Mouse (Mus musculus): ENCODE results near the gene Fabp3. TPM values are rescaled to one million over a fixed set of nuclear protein-coding genes. Genes with fewer than 3 reads are reported as not detected.

Fabp3 gene
- polyA plus RNA-seq, 1 experiment from 2014 or later = 1,575 TPM

GRCm38 (mm10) chr4:130304746-130305145, 3.6 kb upstream of the Fabp3 start:
- H3K9me3 ChIP-seq (ENCODE audit: control insufficient read depth, low read length) = no peaks in the 10 kb centered on the region
- ATAC-seq (ENCODE audit: insufficient number of reproducible peaks, insufficient read depth, low FRiP score, low read depth) = no peak
- H3K4me3 ChIP-seq (ENCODE audit: control insufficient read depth in 1 of 2, insufficient read depth in 1 of 2, low read depth in 1 of 2, low read length in 2 of 2) = no peak overlapping the region
- H3K4me2 ChIP-seq (ENCODE audit: low read length) = no peak overlapping the region
- H3K27ac ChIP-seq (replicated peaks in 1 of 2; ENCODE audit: control insufficient read depth in 1 of 2, insufficient read depth in 1 of 2, low read depth in 2 of 2, low read length in 2 of 2) = no peak overlapping the region
- peaks cover 21% of the 10 kb centered on the region in 2 experiments for H3K4me1 ChIP-seq (ENCODE audit: control insufficient read depth in 2 of 2, insufficient read depth in 2 of 2, low read length in 2 of 2)
- no peaks in the 10 kb centered on the region; the same call in 1 of the 2 replicates for H3K27me3 ChIP-seq (ENCODE audit: control insufficient read depth, insufficient read depth, low read length)
- H3K9ac ChIP-seq (ENCODE audit: low read length) = no peak overlapping the region
- WGBS = 42% methylated on average over 3 of the region's 3 CpGs
- H3K36me3 ChIP-seq (ENCODE audit: control insufficient read depth, insufficient read depth, low read length) = no peaks in the 10 kb centered on the region

GRCm38 (mm10) chr4:130306796-130307630, 1.4 kb upstream of the Fabp3 start:
- Histone ChIP-seq H3K4me2 (ENCODE audit: low read length) (peak overlapping the region; percentile 89), H3K4me3 (ENCODE audit: control insufficient read depth in 1 of 2, insufficient read depth in 1 of 2, low read depth in 1 of 2, low read length in 2 of 2) (peak overlapping the region in 1 of 2 experiments; percentile 59; a peak in 1 of 4 replicates), H3K4me1 (ENCODE audit: control insufficient read depth in 2 of 2, insufficient read depth in 2 of 2, low read length in 2 of 2) (peaks cover 26 to 37% of the 10 kb centered on the region in 2 experiments), H3K9me3 (ENCODE audit: control insufficient read depth, low read length) (no peaks in the 10 kb centered on the region), H3K27me3 (ENCODE audit: control insufficient read depth, insufficient read depth, low read length) (peaks cover 5% of the 10 kb centered on the region; the same call in 1 of the 2 replicates), H3K9ac (ENCODE audit: low read length) (peak overlapping the region; percentile 82), H3K27ac (replicated peaks in 1 of 2; ENCODE audit: control insufficient read depth in 1 of 2, insufficient read depth in 1 of 2, low read depth in 2 of 2, low read length in 2 of 2) (peak overlapping the region; percentile 92 to 93), H3K36me3 (ENCODE audit: control insufficient read depth, insufficient read depth, low read length) (peaks cover 12% of the 10 kb centered on the region; the same call in 1 of the 2 replicates)
- 68% methylated on average over 10 of the region's 10 CpGs for WGBS
- no peak for ATAC-seq (ENCODE audit: insufficient number of reproducible peaks, insufficient read depth, low FRiP score, low read depth)

GRCm38 (mm10) chr4:130307851-130308230, 554 bp upstream of the Fabp3 start:
- ATAC-seq (ENCODE audit: insufficient number of reproducible peaks, insufficient read depth, low FRiP score, low read depth) = peak; percentile 48
- Histone ChIP-seq H3K27me3 (ENCODE audit: control insufficient read depth, insufficient read depth, low read length) (peaks cover 5% of the 10 kb centered on the region; the same call in 1 of the 2 replicates), H3K36me3 (ENCODE audit: control insufficient read depth, insufficient read depth, low read length) (peaks cover 20% of the 10 kb centered on the region), H3K4me1 (ENCODE audit: control insufficient read depth in 2 of 2, insufficient read depth in 2 of 2, low read length in 2 of 2) (peaks cover 22 to 42% of the 10 kb centered on the region in 2 experiments), H3K9ac (ENCODE audit: low read length) (peak overlapping the region; percentile 82), H3K9me3 (ENCODE audit: control insufficient read depth, low read length) (no peaks in the 10 kb centered on the region), H3K4me3 (ENCODE audit: control insufficient read depth in 1 of 2, insufficient read depth in 1 of 2, low read depth in 1 of 2, low read length in 2 of 2) (peak overlapping the region; percentile 59 to 84), H3K27ac (replicated peaks in 1 of 2; ENCODE audit: control insufficient read depth in 1 of 2, insufficient read depth in 1 of 2, low read depth in 2 of 2, low read length in 2 of 2) (peak overlapping the region; percentile 92 to 93), H3K4me2 (ENCODE audit: low read length) (peak overlapping the region; percentile 89)
- under 1% methylated on average over 23 of the region's 23 CpGs for WGBS

- peak overlapping the region; percentile 59 to 84 for H3K4me3 ChIP-seq (ENCODE audit: control insufficient read depth in 1 of 2, insufficient read depth in 1 of 2, low read depth in 1 of 2, low read length in 2 of 2)
- H3K27ac ChIP-seq (replicated peaks in 1 of 2; ENCODE audit: control insufficient read depth in 1 of 2, insufficient read depth in 1 of 2, low read depth in 2 of 2, low read length in 2 of 2) = peak overlapping the region; percentile 79 to 92
- peaks cover 5% of the 10 kb centered on the region; the same call in 1 of the 2 replicates for H3K27me3 ChIP-seq (ENCODE audit: control insufficient read depth, insufficient read depth, low read length)
- no peaks in the 10 kb centered on the region for H3K9me3 ChIP-seq (ENCODE audit: control insufficient read depth, low read length)
- 0 out of 2 replicates have a peak, but pooled peaks have one; percentile 17 for ATAC-seq (ENCODE audit: insufficient number of reproducible peaks, insufficient read depth, low FRiP score, low read depth)
- peaks cover 23 to 47% of the 10 kb centered on the region in 2 experiments for H3K4me1 ChIP-seq (ENCODE audit: control insufficient read depth in 2 of 2, insufficient read depth in 2 of 2, low read length in 2 of 2)
- WGBS = 23% methylated on average over 8 of the region's 8 CpGs
- H3K36me3 ChIP-seq (ENCODE audit: control insufficient read depth, insufficient read depth, low read length) = peaks cover 34% of the 10 kb centered on the region
- H3K4me2 ChIP-seq (ENCODE audit: low read length) = peak overlapping the region; percentile 89
- peak overlapping the region; percentile 82 for H3K9ac ChIP-seq (ENCODE audit: low read length)
These were observed 859 bp downstream of the Fabp3 start for GRCm38 (mm10) chr4:130309254-130309653.

GRCm38 (mm10) chr4:130312526-130312925, 4.1 kb downstream of the Fabp3 start:
- H3K27me3 ChIP-seq (ENCODE audit: control insufficient read depth, insufficient read depth, low read length) = peaks cover 5% of the 10 kb centered on the region; the same call in 1 of the 2 replicates
- 43% methylated on average over 3 of the region's 3 CpGs for WGBS
- no peak overlapping the region for H3K4me3 ChIP-seq (ENCODE audit: control insufficient read depth in 1 of 2, insufficient read depth in 1 of 2, low read depth in 1 of 2, low read length in 2 of 2)
- peak overlapping the region in 1 of 2 experiments; percentile 57; a peak in 2 of 4 replicates for H3K27ac ChIP-seq (replicated peaks in 1 of 2; ENCODE audit: control insufficient read depth in 1 of 2, insufficient read depth in 1 of 2, low read depth in 2 of 2, low read length in 2 of 2)
- H3K4me2 ChIP-seq (ENCODE audit: low read length) = no peak overlapping the region
- H3K4me1 ChIP-seq (ENCODE audit: control insufficient read depth in 2 of 2, insufficient read depth in 2 of 2, low read length in 2 of 2) = peaks cover 32 to 64% of the 10 kb centered on the region in 2 experiments
- H3K9me3 ChIP-seq (ENCODE audit: control insufficient read depth, low read length) = no peaks in the 10 kb centered on the region
- no peak for ATAC-seq (ENCODE audit: insufficient number of reproducible peaks, insufficient read depth, low FRiP score, low read depth)
- peaks cover 60% of the 10 kb centered on the region for H3K36me3 ChIP-seq (ENCODE audit: control insufficient read depth, insufficient read depth, low read length)
- H3K9ac ChIP-seq (ENCODE audit: low read length) = no peak overlapping the region

DNA sequence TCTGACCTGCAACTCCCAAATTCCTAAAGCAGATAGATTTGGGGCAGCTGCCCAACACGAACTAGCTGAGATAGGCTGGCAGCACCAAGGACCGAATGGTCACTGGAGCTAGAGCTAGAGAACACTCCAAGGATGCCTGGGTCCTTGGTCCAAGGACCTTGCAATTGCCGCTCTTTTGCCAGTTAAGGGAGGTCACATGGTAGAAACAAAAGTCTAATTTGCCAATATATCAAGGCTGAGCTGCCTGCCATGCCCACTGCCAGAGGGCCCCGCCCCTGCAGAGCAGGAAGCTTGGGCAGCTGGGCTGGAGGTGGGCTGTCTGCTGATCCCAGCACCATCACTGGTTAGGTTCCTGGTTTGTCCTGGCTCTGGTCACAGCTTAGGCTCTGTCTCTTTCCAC, 5.2 kb downstream of the Fabp3 start:
- peaks cover 66% of the 10 kb centered on the region for H3K36me3 ChIP-seq (ENCODE audit: control insufficient read depth, insufficient read depth, low read length)
- no peak overlapping the region for H3K27ac ChIP-seq (replicated peaks in 1 of 2; ENCODE audit: control insufficient read depth in 1 of 2, insufficient read depth in 1 of 2, low read depth in 2 of 2, low read length in 2 of 2)
- peaks cover 33 to 66% of the 10 kb centered on the region in 2 experiments for H3K4me1 ChIP-seq (ENCODE audit: control insufficient read depth in 2 of 2, insufficient read depth in 2 of 2, low read length in 2 of 2)
- no peaks in the 10 kb centered on the region for H3K9me3 ChIP-seq (ENCODE audit: control insufficient read depth, low read length)
- H3K9ac ChIP-seq (ENCODE audit: low read length) = no peak overlapping the region
- H3K4me2 ChIP-seq (ENCODE audit: low read length) = no peak overlapping the region
- no peak for ATAC-seq (ENCODE audit: insufficient number of reproducible peaks, insufficient read depth, low FRiP score, low read depth)
- 84% methylated on average over 4 of the region's 4 CpGs for WGBS
- H3K4me3 ChIP-seq (ENCODE audit: control insufficient read depth in 1 of 2, insufficient read depth in 1 of 2, low read depth in 1 of 2, low read length in 2 of 2) = no peak overlapping the region
- 0 out of 2 replicates have a peak, but pooled peaks cover 5% of the 10 kb centered on the region for H3K27me3 ChIP-seq (ENCODE audit: control insufficient read depth, insufficient read depth, low read length)

DNA sequence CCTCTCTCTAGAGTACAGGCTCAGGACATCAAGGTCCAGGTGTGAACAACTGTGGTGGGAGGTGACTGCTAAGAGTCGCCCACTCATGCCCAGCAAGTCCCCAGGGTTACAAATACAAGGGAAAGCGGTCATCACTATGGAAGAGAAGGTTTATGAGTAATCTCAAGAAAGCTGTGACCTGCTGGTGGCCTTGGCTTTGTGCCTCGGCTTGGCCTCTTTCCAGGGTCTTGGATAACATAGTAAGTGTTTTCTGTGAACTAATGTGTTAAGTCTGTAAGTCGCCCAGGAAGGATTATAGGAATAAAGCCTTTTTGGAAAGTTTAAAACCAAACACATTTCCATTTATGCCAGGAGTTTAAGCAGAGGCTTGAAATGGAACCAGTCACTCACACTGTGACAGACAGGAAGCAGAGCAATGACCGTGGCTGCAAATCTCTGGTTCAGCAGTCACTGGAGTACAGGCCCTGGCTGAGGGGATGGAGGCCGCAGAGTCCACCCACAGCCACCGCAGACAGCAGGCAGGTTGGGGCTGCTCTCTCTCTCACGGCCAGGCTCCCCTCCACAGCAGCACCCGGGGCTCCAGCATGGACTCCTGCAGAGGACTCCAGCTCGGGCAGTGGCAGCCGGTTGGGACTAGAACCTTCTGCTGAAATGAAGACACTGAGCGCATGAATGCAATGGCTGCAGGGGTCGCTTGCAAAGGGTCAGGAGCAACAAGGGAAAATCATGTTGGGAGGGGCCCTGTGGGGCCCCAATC, 7.6 kb downstream of the Fabp3 start:
- Histone ChIP-seq H3K27me3 (ENCODE audit: control insufficient read depth, insufficient read depth, low read length) (no peaks in the 10 kb centered on the region), H3K4me2 (ENCODE audit: low read length) (no peak overlapping the region), H3K36me3 (ENCODE audit: control insufficient read depth, insufficient read depth, low read length) (peaks cover 76% of the 10 kb centered on the region), H3K27ac (replicated peaks in 1 of 2; ENCODE audit: control insufficient read depth in 1 of 2, insufficient read depth in 1 of 2, low read depth in 2 of 2, low read length in 2 of 2) (peak overlapping the region; percentile 75 to 78), H3K9me3 (ENCODE audit: control insufficient read depth, low read length) (no peaks in the 10 kb centered on the region), H3K9ac (ENCODE audit: low read length) (peak overlapping the region; percentile 58), H3K4me3 (ENCODE audit: control insufficient read depth in 1 of 2, insufficient read depth in 1 of 2, low read depth in 1 of 2, low read length in 2 of 2) (no peak overlapping the region), H3K4me1 (ENCODE audit: control insufficient read depth in 2 of 2, insufficient read depth in 2 of 2, low read length in 2 of 2) (peaks cover 34 to 64% of the 10 kb centered on the region in 2 experiments)
- no peak for ATAC-seq (ENCODE audit: insufficient number of reproducible peaks, insufficient read depth, low FRiP score, low read depth)
- whole genome bisulfite sequencing = 46% methylated on average over 13 of the region's 13 CpGs

All from heart, embryonic 14.5 days (tissue).